ENCODE assay signal across 9 mouse cellular contexts in the genomic region with DNA sequence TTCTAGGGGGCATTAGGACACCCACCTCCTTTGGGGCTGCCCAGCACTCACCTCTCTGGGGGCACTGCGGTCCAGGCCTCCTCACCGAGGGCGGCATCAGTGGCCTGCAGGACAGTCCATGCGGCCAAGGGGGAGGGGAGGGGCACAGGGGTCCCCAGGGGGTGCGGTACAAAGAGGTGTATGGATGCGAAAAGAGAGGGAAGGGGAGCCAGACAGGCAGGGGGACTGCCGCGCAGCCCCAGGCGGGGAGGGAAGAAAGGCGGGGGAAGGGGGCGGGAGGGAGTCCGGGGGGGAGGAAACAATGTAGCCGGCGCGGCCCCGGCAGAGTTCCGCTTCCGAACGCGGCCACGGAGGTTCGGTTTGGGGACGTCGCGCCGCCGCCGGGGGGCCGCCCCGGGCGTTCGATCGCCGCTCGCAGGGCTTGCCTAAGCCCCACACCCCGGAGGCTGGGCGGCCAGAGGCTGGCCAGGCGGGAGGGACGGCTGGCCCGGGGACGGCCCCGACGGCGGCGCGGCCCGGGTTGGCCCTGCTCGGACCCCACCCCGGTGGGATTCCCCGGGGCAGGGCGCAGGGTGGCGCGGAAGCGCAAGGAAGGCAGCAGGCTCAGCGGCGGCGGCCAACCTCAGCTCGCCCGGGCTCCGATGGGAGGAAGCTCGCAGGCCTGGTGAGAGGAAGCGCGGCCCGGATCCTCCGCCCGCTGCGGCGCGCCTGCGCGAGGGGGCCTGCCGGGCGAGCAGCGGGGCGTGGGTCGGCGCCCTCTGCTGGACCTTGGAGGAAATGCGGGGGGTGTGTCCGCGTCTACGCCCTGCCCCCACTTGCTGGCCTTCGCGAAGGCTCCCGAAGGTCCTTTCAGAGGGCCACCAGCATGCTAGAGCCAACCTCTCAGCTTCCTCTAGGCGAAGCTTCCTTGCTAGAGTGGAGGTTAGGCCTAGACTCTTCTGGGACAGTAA. TPM values are rescaled to one million over a fixed set of nuclear protein-coding genes. Genes with fewer than 3 reads are reported as not detected.
DNase-seq lines count a peak whose midpoint lies in the region; ATAC-seq lines count a peak whose summit lies in the region.
"Had no signal": no experiment of that assay in that cellular context is flagged by ENCODE, and none has a peak within 500 bp of the region (broad histone marks: within the 10 kb centered on the region; RNA-seq: fewer than 3 reads in every experiment).

No protein-coding gene starts in this region.

- no peaks in the 10 kb centered on the region for H3K27me3 ChIP-seq in heart, embryonic 14.5 days (ENCODE audit: control insufficient read depth, insufficient read depth, low read length)
- no peaks in the 10 kb centered on the region for H3K27me3 ChIP-seq in liver, embryonic 12.5 days (replicated peaks)
- no peaks in the 10 kb centered on the region for H3K27me3 ChIP-seq in splenic B cell, adult 2 months (ENCODE audit: control insufficient read depth, insufficient read depth, low read length, poor library complexity, severe bottlenecking)

- H3K4me1 ChIP-seq in heart, embryonic 14.5 days (ENCODE audit: control insufficient read depth in 2 of 2, insufficient read depth in 2 of 2, low read length in 2 of 2) = peaks cover 19 to 41% of the 10 kb centered on the region in 2 experiments
- peaks cover 84% of the 10 kb centered on the region for H3K4me1 ChIP-seq in liver, embryonic 12.5 days

- H3K9ac ChIP-seq in heart, embryonic 14.5 days (ENCODE audit: low read length) = peak overlapping the region; percentile 99
- peak overlapping the region; percentile 98 for H3K9ac ChIP-seq in liver, embryonic 12.5 days

- peak overlapping the region; percentile 83 to 97 for H3K27ac ChIP-seq in heart, embryonic 14.5 days (replicated peaks in 1 of 2; ENCODE audit: control insufficient read depth in 1 of 2, insufficient read depth in 1 of 2, low read depth in 2 of 2, low read length in 2 of 2)
- H3K27ac ChIP-seq in liver, embryonic 12.5 days = peak overlapping the region; percentile 96

- peak overlapping the region; percentile 71 to 98 for H3K4me3 ChIP-seq in heart, embryonic 14.5 days (ENCODE audit: control insufficient read depth in 1 of 2, insufficient read depth in 1 of 2, low read depth in 1 of 2, low read length in 2 of 2)
- peak overlapping the region; percentile 92 for H3K4me3 ChIP-seq in liver, embryonic 12.5 days

- H3K4me2 ChIP-seq in heart, embryonic 14.5 days (ENCODE audit: low read length) = peak overlapping the region; percentile 93
- peak overlapping the region; percentile 83 for H3K4me2 ChIP-seq in liver, embryonic 12.5 days

- peaks cover 13% of the 10 kb centered on the region for H3K36me3 ChIP-seq in heart, embryonic 14.5 days (ENCODE audit: control insufficient read depth, insufficient read depth, low read length)
- H3K36me3 ChIP-seq in liver, embryonic 12.5 days = peaks cover 16% of the 10 kb centered on the region
- peaks cover 3% of the 10 kb centered on the region; the same call in 1 of the 2 replicates for H3K36me3 ChIP-seq in splenic B cell, adult 2 months (ENCODE audit: control insufficient read depth, insufficient read depth, low read length, poor library complexity, severe bottlenecking)

- WGBS in heart, embryonic 14.5 days = under 1% methylated on average over 72 of the region's 85 CpGs
- WGBS in liver, embryonic 12.5 days (ENCODE audit: insufficient replicate concordance) = under 1% methylated on average over 58 of the region's 85 CpGs

- H3K9me3 ChIP-seq in heart, embryonic 14.5 days (ENCODE audit: control insufficient read depth, low read length) = no peaks in the 10 kb centered on the region
- H3K9me3 ChIP-seq in liver, embryonic 12.5 days (replicated peaks) = no peaks in the 10 kb centered on the region

- peak; percentile 56 for ATAC-seq in CD4-positive, CD25-positive, alpha-beta regulatory T cell, adult 4 months
- peak; percentile 83 for ATAC-seq in heart, embryonic 14.5 days (ENCODE audit: insufficient number of reproducible peaks, insufficient read depth, low FRiP score, low read depth)
- ATAC-seq in liver, embryonic 12.5 days = peak; percentile 80

- peak; percentile 86 for DNase-seq in c-Kit-negative CD71-positive TER-119-positive erythroid progenitor cells, embryonic 14.5 days (ENCODE audit: low read depth, low spot score)
- DNase-seq in fibroblast of lung, adult 2 months (ENCODE audit: low read depth) = peak; percentile 74
- peak; percentile 96 for DNase-seq in kidney, postnatal 10 days
- peak; percentile 95 for DNase-seq in naive thymus-derived CD4-positive, alpha-beta T cell, adult 2 months (ENCODE audit: low read depth)
- DNase-seq in splenic B cell, adult 2 months (ENCODE audit: low read depth, low spot score) = peak; percentile 97

RNA-seq across cellular contexts. Expression of a gene that starts 8.2 kb away (rescaled TPM):
- polyA plus RNA-seq in CD4-positive, CD25-positive, alpha-beta regulatory T cell, adult 4 months (2017; shearing (Covaris generic)) = 100 to 1,000 TPM; 110 to 150 TPM
- polyA plus RNA-seq in heart, embryonic 14.5 days (2014; fragmentation: Nextera tagmentation; extraction: Ambion mirVana) = 13.1 and 14.9 TPM in 2 replicates
- 27.0 and 27.8 TPM in 2 replicates for polyA plus RNA-seq in liver, embryonic 12.5 days (2016; fragmentation: Nextera tagmentation; extraction: Ambion mirVana)

RNA-seq across cellular contexts. Expression of a gene that starts 24.6 kb away (rescaled TPM):
- polyA plus RNA-seq in CD4-positive, CD25-positive, alpha-beta regulatory T cell, adult 4 months (2017; shearing (Covaris generic)) = 1 to 10 TPM in 1 of 2 experiments, under 1 TPM in 1; 0.79 to 1.4 TPM
- polyA plus RNA-seq in heart, embryonic 14.5 days (2014; fragmentation: Nextera tagmentation; extraction: Ambion mirVana) = 0.12 TPM in 1 of 2 replicates, not detected in the other
- not detected in 2 replicates for polyA plus RNA-seq in liver, embryonic 12.5 days (2016; fragmentation: Nextera tagmentation; extraction: Ambion mirVana)
- polyA plus RNA-seq: gonadal fat pad, adult 2 months had no signal

RNA-seq across cellular contexts. Expression of a gene that starts 38.3 kb away (rescaled TPM):
- polyA plus RNA-seq in CD4-positive, CD25-positive, alpha-beta regulatory T cell, adult 4 months (2017; shearing (Covaris generic)) = not detected
- polyA plus RNA-seq in heart, embryonic 14.5 days (2014; fragmentation: Nextera tagmentation; extraction: Ambion mirVana) = not detected in 2 replicates
- not detected in 2 replicates for polyA plus RNA-seq in liver, embryonic 12.5 days (2016; fragmentation: Nextera tagmentation; extraction: Ambion mirVana)

RNA-seq across cellular contexts. Expression of a gene that starts 39.1 kb away (rescaled TPM):
- not detected for polyA plus RNA-seq in CD4-positive, CD25-positive, alpha-beta regulatory T cell, adult 4 months (2017; shearing (Covaris generic))
- polyA plus RNA-seq in heart, embryonic 14.5 days (2014; fragmentation: Nextera tagmentation; extraction: Ambion mirVana) = not detected in 2 replicates
- not detected in 2 replicates for polyA plus RNA-seq in liver, embryonic 12.5 days (2016; fragmentation: Nextera tagmentation; extraction: Ambion mirVana)
- polyA plus RNA-seq: gonadal fat pad, adult 2 months had no signal

RNA-seq across cellular contexts. Expression of a gene that starts 42.5 kb away (rescaled TPM):
- not detected for polyA plus RNA-seq in CD4-positive, CD25-positive, alpha-beta regulatory T cell, adult 4 months (2017; shearing (Covaris generic))
- polyA plus RNA-seq in heart, embryonic 14.5 days (2014; fragmentation: Nextera tagmentation; extraction: Ambion mirVana) = 0.12 TPM in 1 of 2 replicates, not detected in the other
- 0.16 and 0.19 TPM in 2 replicates for polyA plus RNA-seq in liver, embryonic 12.5 days (2016; fragmentation: Nextera tagmentation; extraction: Ambion mirVana)

Comparison
In these comparisons a context has a peak if more than half of its experiments do, and no peak if none do; other contexts are left out.
1. Peak in every context shown above with its lines: DNase-seq, ATAC-seq, H3K4me3 ChIP-seq and H3K27ac ChIP-seq.